In genomic region chr4:119254012-119254618, GRCm38 (mm10) we compare ENCODE assay signal across 9 mouse cellular contexts. TPM values are rescaled to one million over a fixed set of nuclear protein-coding genes. Genes with fewer than 3 reads are reported as not detected.
DNase-seq lines count a peak whose midpoint lies in the region; ATAC-seq and TF ChIP-seq lines count a peak whose summit lies in the region.
"Had no signal": no experiment of that assay in that cellular context is flagged by ENCODE, and none has a peak within 500 bp of the region (broad histone marks: within the 10 kb centered on the region; RNA-seq: fewer than 3 reads in every experiment).

No protein-coding gene starts in this region.

- H3K36me3 ChIP-seq in lung, embryonic 16.5 days (ENCODE audit: control insufficient read depth, insufficient read depth, low read length) = no peaks in the 10 kb centered on the region
- no peaks in the 10 kb centered on the region for H3K36me3 ChIP-seq in hindbrain, embryonic 13.5 days
- H3K36me3 ChIP-seq in limb, embryonic 13.5 days = no peaks in the 10 kb centered on the region
- H3K36me3 ChIP-seq in stomach, postnatal 0 days (ENCODE audit: control insufficient read depth, insufficient read depth, low read length) = no peaks in the 10 kb centered on the region
- no peaks in the 10 kb centered on the region for H3K36me3 ChIP-seq in intestine, embryonic 15.5 days

- no peak for TF ChIP-seq CTCF in stomach, postnatal 0 days (IDR thresholded peaks at IDR 0.05; ENCODE audit: low read depth)

- 0 out of 2 replicates have a peak overlapping the region, but pooled peaks have one; percentile 10 for H3K9ac ChIP-seq in lung, embryonic 16.5 days (ENCODE audit: low read length)
- peak overlapping the region; percentile 58 for H3K9ac ChIP-seq in hindbrain, embryonic 13.5 days
- peak overlapping the region; percentile 31; the same call in 1 of the 2 replicates for H3K9ac ChIP-seq in limb, embryonic 13.5 days
- peak overlapping the region; percentile 23; the same call in 1 of the 2 replicates for H3K9ac ChIP-seq in stomach, postnatal 0 days (ENCODE audit: low read length)
- H3K9ac ChIP-seq in intestine, embryonic 15.5 days = no peak overlapping the region

- H3K4me2 ChIP-seq in lung, embryonic 16.5 days (ENCODE audit: low read depth, low read length) = no peak overlapping the region
- no peak overlapping the region for H3K4me2 ChIP-seq in hindbrain, embryonic 13.5 days
- peak overlapping the region; percentile 30 for H3K4me2 ChIP-seq in limb, embryonic 13.5 days (replicated peaks)
- H3K4me2 ChIP-seq in stomach, postnatal 0 days (replicated peaks; ENCODE audit: low read depth) = no peak overlapping the region
- H3K4me2 ChIP-seq in intestine, embryonic 15.5 days (replicated peaks) = no peak overlapping the region

- no peaks in the 10 kb centered on the region for H3K27me3 ChIP-seq in lung, embryonic 16.5 days (ENCODE audit: control insufficient read depth, insufficient read depth, low read depth, low read length)
- H3K27me3 ChIP-seq in hindbrain, embryonic 13.5 days = no peaks in the 10 kb centered on the region
- H3K27me3 ChIP-seq in limb, embryonic 13.5 days = no peaks in the 10 kb centered on the region
- no peaks in the 10 kb centered on the region for H3K27me3 ChIP-seq in stomach, postnatal 0 days (ENCODE audit: control insufficient read depth, insufficient read depth, low read length)
- no peaks in the 10 kb centered on the region for H3K27me3 ChIP-seq in intestine, embryonic 15.5 days (replicated peaks)

- no peak overlapping the region for H3K4me3 ChIP-seq in lung, embryonic 16.5 days (ENCODE audit: low read length)
- H3K4me3 ChIP-seq in hindbrain, embryonic 13.5 days = no peak overlapping the region
- H3K4me3 ChIP-seq in limb, embryonic 13.5 days = no peak overlapping the region
- no peak overlapping the region for H3K4me3 ChIP-seq in stomach, postnatal 0 days (ENCODE audit: low read depth, low read length)
- no peak overlapping the region for H3K4me3 ChIP-seq in intestine, embryonic 15.5 days (replicated peaks)
- H3K4me3 ChIP-seq: myocyte had no signal

- TF ChIP-seq EP300 in stomach, postnatal 0 days (optimal IDR thresholded peaks at IDR 0.05) = no peak

- H3K4me1 ChIP-seq in lung, embryonic 16.5 days (replicated peaks; ENCODE audit: control insufficient read depth, insufficient read depth, low read length) = peaks cover 6% of the 10 kb centered on the region
- peaks cover 16% of the 10 kb centered on the region for H3K4me1 ChIP-seq in hindbrain, embryonic 13.5 days (replicated peaks)
- peaks cover 22% of the 10 kb centered on the region for H3K4me1 ChIP-seq in limb, embryonic 13.5 days
- H3K4me1 ChIP-seq in stomach, postnatal 0 days (replicated peaks; ENCODE audit: control insufficient read depth, insufficient read depth) = 0 out of 2 replicates have a peak, but pooled peaks cover 3% of the 10 kb centered on the region
- peaks cover 4% of the 10 kb centered on the region; the same call in 1 of the 2 replicates for H3K4me1 ChIP-seq in intestine, embryonic 15.5 days (replicated peaks)

- peak; percentile 68 for ATAC-seq in lung, embryonic 16.5 days (ENCODE audit: low read depth)
- peak; percentile 55 for ATAC-seq in hindbrain, embryonic 13.5 days (ENCODE audit: low FRiP score)
- peak; percentile 51 for ATAC-seq in limb, embryonic 13.5 days (ENCODE audit: low FRiP score, low read depth)
- ATAC-seq in stomach, postnatal 0 days (ENCODE audit: low FRiP score, low TSS enrichment) = no peak; the same call in 1 of the 2 replicates
- ATAC-seq in intestine, embryonic 15.5 days = no peak

- H3K9me3 ChIP-seq in lung, embryonic 16.5 days (ENCODE audit: control insufficient read depth, low read length) = no peaks in the 10 kb centered on the region
- no peaks in the 10 kb centered on the region for H3K9me3 ChIP-seq in hindbrain, embryonic 13.5 days
- H3K9me3 ChIP-seq in limb, embryonic 13.5 days = no peaks in the 10 kb centered on the region
- H3K9me3 ChIP-seq in stomach, postnatal 0 days (ENCODE audit: control insufficient read depth, low read length) = no peaks in the 10 kb centered on the region
- H3K9me3 ChIP-seq in intestine, embryonic 15.5 days = no peaks in the 10 kb centered on the region

- no peak for DNase-seq in lung, postnatal 4 days
- peak; percentile 33 for DNase-seq in stomach, postnatal 0 days (ENCODE audit: low spot score)
- no peak for DNase-seq in thymus, postnatal 10 days (ENCODE audit: low spot score in 2 of 2)
- DNase-seq in testis, postnatal 14 days (ENCODE audit: low spot score) = no peak

- WGBS in lung, embryonic 16.5 days = 41% methylated on average over 9 of the region's 9 CpGs
- WGBS in hindbrain, embryonic 13.5 days = 24% methylated on average over 9 of the region's 9 CpGs
- WGBS in limb, embryonic 13.5 days = 30% methylated on average over 9 of the region's 9 CpGs
- WGBS in stomach, postnatal 0 days = 43% methylated on average over 9 of the region's 9 CpGs
- WGBS in intestine, embryonic 15.5 days = 49% methylated on average over 9 of the region's 9 CpGs

- H3K27ac ChIP-seq in lung, embryonic 16.5 days (ENCODE audit: low read length) = no peak overlapping the region
- peak overlapping the region; percentile 60 for H3K27ac ChIP-seq in hindbrain, embryonic 13.5 days
- H3K27ac ChIP-seq in limb, embryonic 13.5 days = peak overlapping the region; percentile 83
- H3K27ac ChIP-seq in stomach, postnatal 0 days (replicated peaks) = no peak overlapping the region
- no peak overlapping the region for H3K27ac ChIP-seq in intestine, embryonic 15.5 days

RNA-seq across cellular contexts. Expression of gene Cldn19, which starts 1.1 kb away (rescaled TPM):
- polyA plus RNA-seq in lung, embryonic 16.5 days (2015; fragmentation: Nextera tagmentation; extraction: Ambion mirVana) = 0.15 and 0.18 TPM in 2 replicates
- 0.76 and 1.3 TPM in 2 replicates for polyA plus RNA-seq in hindbrain, embryonic 13.5 days (2015; fragmentation: Nextera tagmentation; extraction: Ambion mirVana)
- polyA plus RNA-seq in limb, embryonic 13.5 days (2015; fragmentation: Nextera tagmentation; extraction: Ambion mirVana) = 0.09 and 0.15 TPM in 2 replicates
- 0.07 TPM in 1 of 2 replicates, not detected in the other for polyA plus RNA-seq in stomach, postnatal 0 days (2015; fragmentation: Nextera tagmentation; extraction: Ambion mirVana)
- 0.08 and 0.14 TPM in 2 replicates for polyA plus RNA-seq in intestine, embryonic 15.5 days (2015; fragmentation: Nextera tagmentation; extraction: Ambion mirVana)

RNA-seq across cellular contexts. Expression of gene P3h1, which starts 21.4 kb away (rescaled TPM):
- polyA plus RNA-seq in lung, embryonic 16.5 days (2015; fragmentation: Nextera tagmentation; extraction: Ambion mirVana) = 34.9 and 36.2 TPM in 2 replicates
- polyA plus RNA-seq in hindbrain, embryonic 13.5 days (2015; fragmentation: Nextera tagmentation; extraction: Ambion mirVana) = 12.2 and 13.2 TPM in 2 replicates
- polyA plus RNA-seq in limb, embryonic 13.5 days (2015; fragmentation: Nextera tagmentation; extraction: Ambion mirVana) = 61.2 and 63.5 TPM in 2 replicates
- 17.0 and 19.7 TPM in 2 replicates for polyA plus RNA-seq in stomach, postnatal 0 days (2015; fragmentation: Nextera tagmentation; extraction: Ambion mirVana)
- 27.3 and 28.5 TPM in 2 replicates for polyA plus RNA-seq in intestine, embryonic 15.5 days (2015; fragmentation: Nextera tagmentation; extraction: Ambion mirVana)

RNA-seq across cellular contexts. Expression of gene AU022252, which starts 21.6 kb away (rescaled TPM):
- polyA plus RNA-seq in lung, embryonic 16.5 days (2015; fragmentation: Nextera tagmentation; extraction: Ambion mirVana) = 26.5 and 30.8 TPM in 2 replicates
- 32.5 and 33.4 TPM in 2 replicates for polyA plus RNA-seq in hindbrain, embryonic 13.5 days (2015; fragmentation: Nextera tagmentation; extraction: Ambion mirVana)
- polyA plus RNA-seq in limb, embryonic 13.5 days (2015; fragmentation: Nextera tagmentation; extraction: Ambion mirVana) = 39.9 and 40.7 TPM in 2 replicates
- 15.6 and 16.9 TPM in 2 replicates for polyA plus RNA-seq in stomach, postnatal 0 days (2015; fragmentation: Nextera tagmentation; extraction: Ambion mirVana)
- 28.1 and 30.9 TPM in 2 replicates for polyA plus RNA-seq in intestine, embryonic 15.5 days (2015; fragmentation: Nextera tagmentation; extraction: Ambion mirVana)

RNA-seq across cellular contexts. Expression of gene Tmem269, which starts 36.1 kb away (rescaled TPM):
- not detected in 2 replicates for polyA plus RNA-seq in lung, embryonic 16.5 days (2015; fragmentation: Nextera tagmentation; extraction: Ambion mirVana)
- polyA plus RNA-seq in hindbrain, embryonic 13.5 days (2015; fragmentation: Nextera tagmentation; extraction: Ambion mirVana) = 0.39 and 0.43 TPM in 2 replicates
- polyA plus RNA-seq in limb, embryonic 13.5 days (2015; fragmentation: Nextera tagmentation; extraction: Ambion mirVana) = 0.11 TPM in 1 of 2 replicates, not detected in the other
- 0.07 and 0.10 TPM in 2 replicates for polyA plus RNA-seq in stomach, postnatal 0 days (2015; fragmentation: Nextera tagmentation; extraction: Ambion mirVana)
- polyA plus RNA-seq in intestine, embryonic 15.5 days (2015; fragmentation: Nextera tagmentation; extraction: Ambion mirVana) = not detected in 2 replicates

RNA-seq across cellular contexts. Expression of gene Ybx1, which starts 40.3 kb away (rescaled TPM):
- polyA plus RNA-seq in lung, embryonic 16.5 days (2015; fragmentation: Nextera tagmentation; extraction: Ambion mirVana) = 412 and 442 TPM in 2 replicates
- polyA plus RNA-seq in hindbrain, embryonic 13.5 days (2015; fragmentation: Nextera tagmentation; extraction: Ambion mirVana) = 817 and 857 TPM in 2 replicates
- polyA plus RNA-seq in limb, embryonic 13.5 days (2015; fragmentation: Nextera tagmentation; extraction: Ambion mirVana) = 637 TPM in 2 replicates
- polyA plus RNA-seq in stomach, postnatal 0 days (2015; fragmentation: Nextera tagmentation; extraction: Ambion mirVana) = 330 and 339 TPM in 2 replicates
- polyA plus RNA-seq in intestine, embryonic 15.5 days (2015; fragmentation: Nextera tagmentation; extraction: Ambion mirVana) = 627 and 712 TPM in 2 replicates

Comparison
In these comparisons a context has a peak if more than half of its experiments do, and no peak if none do; other contexts are left out.
1. ATAC-seq: peak in lung, embryonic 16.5 days (single experiment), hindbrain, embryonic 13.5 days (single experiment) and limb, embryonic 13.5 days (single experiment); none in stomach, postnatal 0 days (single experiment) and intestine, embryonic 15.5 days (single experiment).
2. H3K27ac ChIP-seq: peak in hindbrain, embryonic 13.5 days (single experiment) and limb, embryonic 13.5 days (single experiment); none in lung, embryonic 16.5 days (single experiment), stomach, postnatal 0 days (single experiment) and intestine, embryonic 15.5 days (single experiment).